Comparison of ENCODE assay signal across 10 mouse cellular contexts in the genomic region with DNA sequence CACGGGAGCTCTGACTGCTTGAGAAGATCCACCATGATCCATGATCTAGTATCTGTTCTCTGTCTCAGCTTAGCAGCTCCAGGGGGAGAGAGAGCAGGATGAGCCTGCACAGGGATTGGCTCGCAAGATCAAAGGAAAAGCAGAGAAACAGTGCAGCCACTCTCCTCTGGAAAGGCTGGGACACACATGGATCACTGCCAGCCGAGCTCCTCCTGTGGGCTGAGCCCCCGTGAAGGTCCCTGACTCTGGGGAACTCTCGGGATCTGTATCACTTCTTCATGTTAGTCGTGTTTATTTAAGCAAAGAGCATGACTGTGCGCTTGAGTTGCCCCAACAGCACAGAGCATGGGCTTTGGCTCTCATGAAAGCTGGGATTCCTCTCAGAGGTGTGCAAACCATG. TPM values are rescaled to one million over a fixed set of nuclear protein-coding genes. Genes with fewer than 3 reads are reported as not detected.
DNase-seq lines count a peak whose midpoint lies in the region; ATAC-seq and TF ChIP-seq lines count a peak whose summit lies in the region.
"Had no signal": no experiment of that assay in that cellular context is flagged by ENCODE, and none has a peak within 500 bp of the region (broad histone marks: within the 10 kb centered on the region; RNA-seq: fewer than 3 reads in every experiment).

No protein-coding gene starts in this region.

- peak; percentile 51 for DNase-seq in forebrain, embryonic 11.5 days (ENCODE audit: low spot score)
- no peak for DNase-seq in forebrain, postnatal 0 days
- peak; percentile 22 for DNase-seq in lung, adult 2 months
- no peak for DNase-seq in lung, adult 18-20 months
- DNase-seq in testis, postnatal 10 days (ENCODE audit: low spot score) = peak; percentile 45
- no peak for DNase-seq in layer of hippocampus, adult 2 months (ENCODE audit: low spot score in 2 of 2)
- no peak for DNase-seq in cerebellum, adult 9-10 months

- no peak overlapping the region for H3K4me3 ChIP-seq in forebrain, embryonic 11.5 days (ENCODE audit: low read depth, low read length)
- H3K4me3 ChIP-seq in forebrain, postnatal 0 days (ENCODE audit: low read depth, low read length) = no peak overlapping the region
- H3K4me3 ChIP-seq in lung, adult 2 months (replicated peaks; ENCODE audit: extremely low read depth, low read depth, low read length) = no peak overlapping the region
- H3K4me3 ChIP-seq in limb, embryonic 15.5 days = no peak overlapping the region
- no peak overlapping the region for H3K4me3 ChIP-seq in layer of hippocampus, adult 2 months

- no peak overlapping the region for H3K4me2 ChIP-seq in forebrain, embryonic 11.5 days (ENCODE audit: low read depth, low read length, severe bottlenecking)
- H3K4me2 ChIP-seq in forebrain, postnatal 0 days (ENCODE audit: low read depth) = no peak overlapping the region
- 0 out of 2 replicates have a peak overlapping the region, but pooled peaks have one; percentile 14 for H3K4me2 ChIP-seq in limb, embryonic 15.5 days

- 0 out of 2 replicates have a peak, but pooled peaks cover 2% of the 10 kb centered on the region for H3K4me1 ChIP-seq in forebrain, embryonic 11.5 days (replicated peaks; ENCODE audit: control insufficient read depth, insufficient read depth, low read length)
- H3K4me1 ChIP-seq in forebrain, postnatal 0 days (ENCODE audit: insufficient read depth) = no peaks in the 10 kb centered on the region; the same call in 1 of the 2 replicates
- H3K4me1 ChIP-seq in lung, adult 2 months (ENCODE audit: control insufficient read depth, insufficient read depth, low read length) = peaks cover 6% of the 10 kb centered on the region
- peaks cover 5% of the 10 kb centered on the region for H3K4me1 ChIP-seq in limb, embryonic 15.5 days

- TF ChIP-seq POLR2A in lung, adult 2 months (IDR thresholded peaks at IDR 0.05; ENCODE audit: borderline replicate concordance, extremely low read depth, low read depth, low read length) = no peak

- 25% methylated on average over 7 of the region's 7 CpGs for WGBS in forebrain, embryonic 11.5 days
- WGBS in forebrain, postnatal 0 days = 21% methylated on average over 7 of the region's 7 CpGs
- 17% methylated on average over 7 of the region's 7 CpGs for WGBS in lung, adult 2 months
- 9% methylated on average over 7 of the region's 7 CpGs for WGBS in limb, embryonic 15.5 days

- no peak overlapping the region for H3K27ac ChIP-seq in forebrain, embryonic 11.5 days (ENCODE audit: low read depth, low read length)
- no peak overlapping the region for H3K27ac ChIP-seq in forebrain, postnatal 0 days (ENCODE audit: low read depth, low read length)
- H3K27ac ChIP-seq in limb, embryonic 15.5 days = no peak overlapping the region
- no peak overlapping the region for H3K27ac ChIP-seq in layer of hippocampus, adult 2 months

- no peaks in the 10 kb centered on the region for H3K36me3 ChIP-seq in forebrain, embryonic 11.5 days (ENCODE audit: control insufficient read depth, insufficient read depth, low read length)
- no peaks in the 10 kb centered on the region for H3K36me3 ChIP-seq in forebrain, postnatal 0 days (ENCODE audit: insufficient read depth)
- H3K36me3 ChIP-seq in limb, embryonic 15.5 days = no peaks in the 10 kb centered on the region

- no peak for ATAC-seq in forebrain, embryonic 11.5 days (replicated peaks; ENCODE audit: low FRiP score)
- no peak for ATAC-seq in forebrain, postnatal 0 days
- no peak for ATAC-seq in limb, embryonic 15.5 days (ENCODE audit: insufficient number of reproducible peaks, low FRiP score, low TSS enrichment, low read depth)

- no peak overlapping the region for H3K9ac ChIP-seq in forebrain, embryonic 11.5 days (ENCODE audit: low read length)
- H3K9ac ChIP-seq in forebrain, postnatal 0 days = no peak overlapping the region
- no peak overlapping the region for H3K9ac ChIP-seq in limb, embryonic 15.5 days

- no peaks in the 10 kb centered on the region for H3K9me3 ChIP-seq in forebrain, embryonic 11.5 days (ENCODE audit: control insufficient read depth, low read length)
- H3K9me3 ChIP-seq in forebrain, postnatal 0 days (ENCODE audit: low read length) = peaks cover 5% of the 10 kb centered on the region; the same call in 1 of the 2 replicates
- H3K9me3 ChIP-seq in limb, embryonic 15.5 days = no peaks in the 10 kb centered on the region

- no peak for TF ChIP-seq CTCF in forebrain, postnatal 0 days (IDR thresholded peaks at IDR 0.05; ENCODE audit: low read depth)
- no peak for TF ChIP-seq CTCF in lung, adult 2 months (IDR thresholded peaks at IDR 0.05; ENCODE audit: insufficient read depth, low read length)
- TF ChIP-seq CTCF in layer of hippocampus, adult 2 months (conservative IDR thresholded peaks at IDR 0.05) = no peak

- H3K27me3 ChIP-seq in forebrain, embryonic 11.5 days (ENCODE audit: control insufficient read depth, insufficient read depth, low read length) = no peaks in the 10 kb centered on the region
- H3K27me3 ChIP-seq in forebrain, postnatal 0 days (ENCODE audit: insufficient read depth, low read length) = no peaks in the 10 kb centered on the region
- H3K27me3 ChIP-seq in limb, embryonic 15.5 days = no peaks in the 10 kb centered on the region

RNA-seq across cellular contexts. Expression of gene Glrp1, which starts 49.4 kb away (rescaled TPM):
- polyA plus RNA-seq in forebrain, embryonic 11.5 days (2014; fragmentation: Nextera tagmentation; extraction: Ambion mirVana) = not detected in 2 replicates
- 0.08 and 0.10 TPM in 2 replicates for total RNA-seq in forebrain, postnatal 0 days (2014; rRNA removed)
- polyA plus RNA-seq in forebrain, postnatal 0 days (2015; fragmentation: Nextera tagmentation; extraction: Ambion mirVana) = 0.10 and 0.11 TPM in 2 replicates
- polyA plus RNA-seq in lung, adult 2 months (2012; rRNA removed) = 0.11 TPM in 1 of 2 replicates, not detected in the other
- 0.14 TPM in 1 of 2 replicates, not detected in the other for polyA plus RNA-seq in limb, embryonic 15.5 days (2015; fragmentation: Nextera tagmentation; extraction: Ambion mirVana)
- not detected for total RNA-seq in layer of hippocampus, adult 2 months (2021)
- total RNA-seq: adrenal gland, postnatal 4 days; left cerebral cortex, postnatal 25 days had no signal

Comparison
In these comparisons a context has a peak if more than half of its experiments do, and no peak if none do; other contexts are left out.
1. DNase-seq: peak in forebrain, embryonic 11.5 days (single experiment), lung, adult 2 months (single experiment) and testis, postnatal 10 days (single experiment); none in forebrain, postnatal 0 days (single experiment), lung, adult 18-20 months (0 of 2), layer of hippocampus, adult 2 months (0 of 2) and cerebellum, adult 9-10 months (single experiment).